Mouse (Mus musculus) midbrain, embryonic 13.5 days (tissue): ENCODE measurements around the gene Cox5a. TPM values are rescaled to one million over a fixed set of nuclear protein-coding genes. Genes with fewer than 3 reads are reported as not detected.

Source experiments
- ATAC-seq: fragments of 200-750 bp; cut with Nextera tagmentation; 2 replicates; pipeline ENCODE4 v1.8.0; 2017; ENCODE audit warnings: mild to moderate bottlenecking, moderate TSS enrichment, moderate library complexity
- H3K27ac ChIP-seq: fragments of 300-500 bp; sonication (generic); 2 replicates; pipeline ENCODE4 v1.5.1; 2015; ENCODE audit warnings: inconsistent platforms, mild to moderate bottlenecking, moderate library complexity
- H3K27me3 ChIP-seq: fragments of 300-500 bp; sonication (generic); 2 replicates; pipeline ENCODE4 v1.6.1; 2015; ENCODE audit warnings: mild to moderate bottlenecking, inconsistent platforms
- H3K36me3 ChIP-seq: fragments of 300-500 bp; sonication (generic); 2 replicates; pipeline ENCODE4 v1.6.1; 2015; ENCODE audit warnings: mild to moderate bottlenecking, inconsistent platforms
- H3K4me1 ChIP-seq: fragments of 300-500 bp; sonication (generic); replicated peaks from 2 replicates; pipeline ENCODE4 v1.6.1; 2015; ENCODE audit warnings: inconsistent platforms
- H3K4me2 ChIP-seq: fragments of 300-500 bp; sonication (generic); replicated peaks from 2 replicates; pipeline ENCODE4 v1.6.1; 2015; ENCODE audit warnings: moderate library complexity, mild to moderate bottlenecking, inconsistent platforms
- H3K4me3 ChIP-seq: fragments of 300-500 bp; sonication (generic); replicated peaks from 2 replicates; pipeline ENCODE4 v1.5.1; 2015; ENCODE audit warnings: mild to moderate bottlenecking, inconsistent platforms
- H3K9ac ChIP-seq: fragments of 300-500 bp; sonication (generic); replicated peaks from 2 replicates; pipeline ENCODE4 v1.6.1; 2015; ENCODE audit warnings: mild to moderate bottlenecking, inconsistent platforms
- H3K9me3 ChIP-seq: fragments of 300-500 bp; sonication (generic); 2 replicates; pipeline ENCODE4 v1.6.1; 2016; ENCODE audit warnings: mild to moderate bottlenecking, inconsistent platforms
- WGBS: fragments of 180-500 bp; shearing (Covaris S2); methylation state at CpG from one replicate; pipeline ENCODE4 v1.1.7; 2015; 5-methylcytosine and 5-hydroxymethylcytosine counted together
- polyA plus RNA-seq: library from polyadenylated mRNA; unstranded; fragments of >200 nt; fragmentation: Nextera tagmentation; extraction: Ambion mirVana; gene quantifications from 2 replicates; pipeline ENCODE4 v1.2.1, GENCODE M21; 2015

Gene Cox5a
- polyA plus RNA-seq, 1 experiment from 2014 or later: 809 TPM

GRCm38 (mm10) chr9:57568500-57568899 lies 47.4 kb downstream of the Cox5a start:
- peaks cover 49% of the 10 kb centered on the region for H3K36me3 ChIP-seq
- 96% methylated on average over 6 of the region's 6 CpGs for WGBS
- ATAC-seq: no peak
- peaks cover 12% of the 10 kb centered on the region for H3K4me1 ChIP-seq
- H3K4me3 ChIP-seq: no peak overlapping the region
- no peak overlapping the region for H3K9ac ChIP-seq
- no peak overlapping the region for H3K27ac ChIP-seq
- H3K27me3 ChIP-seq: no peaks in the 10 kb centered on the region
- no peak overlapping the region for H3K4me2 ChIP-seq
- H3K9me3 ChIP-seq: no peaks in the 10 kb centered on the region

- H3K36me3 ChIP-seq: peaks cover 52% of the 10 kb centered on the region
- no peaks in the 10 kb centered on the region for H3K27me3 ChIP-seq
- ATAC-seq: no peak
These were observed 53.3 kb downstream of the Cox5a start for GRCm38 (mm10) chr9:57574397-57574796.

DNA sequence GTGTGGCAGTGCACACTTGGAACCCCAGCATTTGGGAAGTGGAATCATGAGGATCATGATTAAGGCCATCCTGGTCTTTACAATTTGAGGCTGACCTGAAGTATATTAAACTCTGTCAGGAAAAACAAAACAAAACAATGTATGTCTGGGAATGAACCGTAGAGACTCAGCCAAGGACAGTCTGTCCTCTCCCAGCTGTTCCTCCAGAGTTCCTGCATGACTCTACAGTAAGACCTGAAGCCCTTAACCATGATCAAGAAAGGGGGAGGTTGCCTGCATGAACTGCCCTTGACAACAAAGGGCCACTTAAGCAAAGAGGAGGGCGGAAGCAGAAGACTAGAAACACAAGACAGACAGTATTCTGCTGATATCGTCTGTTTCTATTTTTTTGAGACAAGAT lies 54.5 kb downstream of the Cox5a start:
- Histone ChIP-seq H3K36me3 (peaks cover 55% of the 10 kb centered on the region), H3K9ac (no peak overlapping the region), H3K27me3 (no peaks in the 10 kb centered on the region), H3K9me3 (no peaks in the 10 kb centered on the region), H3K4me2 (no peak overlapping the region), H3K4me3 (no peak overlapping the region), H3K27ac (no peak overlapping the region), H3K4me1 (no peaks in the 10 kb centered on the region)
- WGBS: 85% methylated on average over 3 of the region's 3 CpGs
- no peak for ATAC-seq

More at GRCm38 (mm10) chr9:57574397-57574796, 53.3 kb downstream of the Cox5a start:
- Histone ChIP-seq H3K4me1 (no peaks in the 10 kb centered on the region), H3K9ac (no peak overlapping the region), H3K27ac (no peak overlapping the region), H3K4me3 (no peak overlapping the region), H3K4me2 (no peak overlapping the region), H3K9me3 (no peaks in the 10 kb centered on the region)

DNA sequence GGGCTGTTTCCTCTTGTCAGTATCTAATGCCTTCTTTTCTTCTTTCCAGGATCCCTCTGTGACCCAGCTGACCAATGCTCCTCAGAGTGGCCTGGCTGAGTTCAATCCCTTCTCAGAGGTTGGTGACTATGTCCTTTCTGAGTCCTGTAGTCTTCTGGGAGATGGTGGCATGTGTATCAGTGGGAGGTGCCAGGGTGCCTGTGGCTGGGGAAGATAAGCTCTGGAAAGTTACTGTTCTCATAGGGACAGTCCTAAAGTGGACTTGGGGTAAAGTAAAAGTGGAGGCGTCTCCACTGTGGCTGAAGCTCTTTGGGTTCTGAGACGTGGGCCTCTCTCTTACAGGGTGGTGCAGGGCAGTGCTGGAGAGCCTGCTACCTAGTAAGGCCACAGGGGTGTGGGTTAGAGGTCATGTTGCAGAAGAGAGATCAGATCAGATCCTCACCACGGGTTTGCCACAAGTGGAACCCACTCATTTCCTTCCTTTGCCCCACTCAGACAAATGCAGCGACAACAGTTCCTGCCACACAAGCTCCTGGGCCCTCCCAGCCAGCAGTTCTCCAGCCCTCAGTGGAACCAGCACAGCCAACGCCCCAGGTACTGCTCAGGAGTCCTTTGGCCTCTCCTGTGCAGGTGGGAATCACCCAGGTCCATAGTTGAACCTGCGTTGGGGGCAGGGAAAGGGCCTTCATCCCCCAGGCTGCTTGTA lies 56.2 kb downstream of the Cox5a start:
- Histone ChIP-seq H3K9me3 (no peaks in the 10 kb centered on the region), H3K4me1 (no peaks in the 10 kb centered on the region), H3K4me2 (no peak overlapping the region), H3K36me3 (peaks cover 59% of the 10 kb centered on the region), H3K27ac (no peak overlapping the region), H3K27me3 (no peaks in the 10 kb centered on the region), H3K4me3 (no peak overlapping the region), H3K9ac (no peak overlapping the region)
- no peak for ATAC-seq
- WGBS: 86% methylated on average over 6 of the region's 6 CpGs

Other genes with a start within 250 kb of the Cox5a start
- 26.2 and 28.4 TPM in 2 replicates for gene Ppcdc, start 81.2 kb upstream of the Cox5a start, polyA plus RNA-seq
- 90.9 and 91.6 TPM in 2 replicates for gene Scamp5, start 53.2 kb upstream of the Cox5a start, polyA plus RNA-seq
- gene Rpp25, start 17.2 kb upstream of the Cox5a start, polyA plus RNA-seq: 19.5 and 27.6 TPM in 2 replicates
- 23.2 and 24.2 TPM in 2 replicates for gene Fam219b, start 16.3 kb downstream of the Cox5a start, polyA plus RNA-seq
- gene Mpi, start 31.5 kb downstream of the Cox5a start, polyA plus RNA-seq: 72.2 and 79.2 TPM in 2 replicates
- 54.2 and 57.5 TPM in 2 replicates for gene Scamp2, start 39.7 kb downstream of the Cox5a start, polyA plus RNA-seq
- gene Ulk3, start 68.2 kb downstream of the Cox5a start, polyA plus RNA-seq: 23.5 and 25.1 TPM in 2 replicates
- gene Cplx3, start 85.0 kb downstream of the Cox5a start, polyA plus RNA-seq: 2.2 and 3.3 TPM in 2 replicates
- not detected in 2 replicates for gene Lman1l, start 99.5 kb downstream of the Cox5a start, polyA plus RNA-seq
- 35.9 and 41.9 TPM in 2 replicates for gene Csk, start 132.4 kb downstream of the Cox5a start, polyA plus RNA-seq
- gene Cyp1a2, start 162.4 kb downstream of the Cox5a start, polyA plus RNA-seq: not detected in 2 replicates
- gene Cyp1a1, start 166.7 kb downstream of the Cox5a start, polyA plus RNA-seq: not detected in 2 replicates
- gene Edc3, start 187.3 kb downstream of the Cox5a start, polyA plus RNA-seq: 38.1 and 40.1 TPM in 2 replicates
- 80.0 and 84.9 TPM in 2 replicates for gene Clk3, start 244.6 kb downstream of the Cox5a start, polyA plus RNA-seq